Mouse (Mus musculus) liver, postnatal 0 days (tissue): ENCODE results near the gene Gm43191.

ENCODE experiments used
- CTCF ChIP-seq: sonication (generic); IDR thresholded peaks from 2 replicates; pipeline ENCODE4 v1.5.1; 2016; ENCODE audit warnings: antibody characterized with exemption, low read depth
- EP300 ChIP-seq: IDR thresholded peaks from 2 replicates; pipeline ENCODE4 v1.6.1; 2016; ENCODE audit warnings: antibody characterized with exemption, low read depth, mild to moderate bottlenecking

- TF ChIP-seq EP300, result no peak
- no peak for TF ChIP-seq CTCF
Measured at GRCm38 (mm10) chr3:116656184-116656965, 24.7 kb downstream of the Gm43191 start.
